Mouse (Mus musculus): Measurements from ENCODE around the gene Mgat4d. TPM values are rescaled to one million over a fixed set of nuclear protein-coding genes. Genes with fewer than 3 reads are reported as not detected.

Gene Mgat4d
- polyA plus RNA-seq, 1 experiment from 2014 or later: not detected

- WGBS: 10% methylated on average over 7 of the region's 7 CpGs
These were observed 15.4 kb upstream of the Mgat4d start for GRCm38 (mm10) chr8:83332864-83333263.

GRCm38 (mm10) chr8:83342076-83342475 is 6.2 kb upstream of the Mgat4d start:
- H3K36me3 ChIP-seq: no peaks in the 10 kb centered on the region
- H3K27ac ChIP-seq: no peak overlapping the region
- H3K9me3 ChIP-seq (replicated peaks): no peaks in the 10 kb centered on the region
- no peak overlapping the region for H3K4me2 ChIP-seq
- H3K9ac ChIP-seq: no peak overlapping the region
- H3K27me3 ChIP-seq: no peaks in the 10 kb centered on the region
- no peak for ATAC-seq (replicated peaks; ENCODE audit: insufficient number of reproducible peaks, insufficient read depth, low FRiP score, low read depth)
- no peaks in the 10 kb centered on the region for H3K4me1 ChIP-seq (replicated peaks)
- WGBS: 70% methylated on average over 3 of the region's 3 CpGs
- no peak overlapping the region for H3K4me3 ChIP-seq

More at GRCm38 (mm10) chr8:83332864-83333263, 15.4 kb upstream of the Mgat4d start:
- Histone ChIP-seq H3K4me1 (replicated peaks) (peaks cover 7% of the 10 kb centered on the region; the same call in 1 of the 2 replicates), H3K36me3 (peaks cover 5% of the 10 kb centered on the region; the same call in 1 of the 2 replicates), H3K9ac (peak overlapping the region; percentile 32), H3K27me3 (peaks cover 10% of the 10 kb centered on the region; the same call in 1 of the 2 replicates), H3K9me3 (replicated peaks) (no peaks in the 10 kb centered on the region), H3K4me3 (peak overlapping the region; percentile 97), H3K27ac (no peak overlapping the region), H3K4me2 (peak overlapping the region; percentile 97)
- ATAC-seq (replicated peaks; ENCODE audit: insufficient number of reproducible peaks, insufficient read depth, low FRiP score, low read depth): no peak

DNA sequence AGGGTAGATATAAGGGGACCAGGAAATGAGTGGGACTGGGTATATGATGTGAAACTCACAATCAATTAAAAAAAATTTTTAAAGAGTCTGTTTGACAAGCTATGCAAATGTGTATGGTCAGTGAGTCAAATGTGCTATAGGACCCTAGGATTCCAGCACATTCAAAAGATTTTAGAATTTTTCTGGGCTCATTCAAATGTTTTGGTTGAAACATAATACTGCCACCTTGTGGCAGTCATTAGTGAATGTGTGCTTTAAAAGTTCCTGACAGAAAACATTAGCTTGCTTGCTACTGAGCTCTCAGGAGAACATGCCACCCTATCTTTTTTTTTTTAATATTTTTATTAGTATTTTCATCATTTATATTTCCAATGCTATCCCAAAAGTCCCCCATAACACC is 5.6 kb upstream of the Mgat4d start:
- Histone ChIP-seq H3K9me3 (replicated peaks) (no peaks in the 10 kb centered on the region), H3K36me3 (no peaks in the 10 kb centered on the region), H3K4me2 (no peak overlapping the region), H3K9ac (no peak overlapping the region), H3K4me1 (replicated peaks) (no peaks in the 10 kb centered on the region), H3K27me3 (no peaks in the 10 kb centered on the region), H3K27ac (no peak overlapping the region), H3K4me3 (no peak overlapping the region)
- no peak for ATAC-seq (replicated peaks; ENCODE audit: insufficient number of reproducible peaks, insufficient read depth, low FRiP score, low read depth)

- H3K9me3 ChIP-seq (replicated peaks): no peaks in the 10 kb centered on the region
- no peak overlapping the region for H3K4me3 ChIP-seq
- no peak overlapping the region for H3K4me2 ChIP-seq
- ATAC-seq (replicated peaks; ENCODE audit: insufficient number of reproducible peaks, insufficient read depth, low FRiP score, low read depth): no peak
- H3K4me1 ChIP-seq (replicated peaks): no peaks in the 10 kb centered on the region
- H3K9ac ChIP-seq: no peak overlapping the region
- no peak overlapping the region for H3K27ac ChIP-seq
- H3K36me3 ChIP-seq: no peaks in the 10 kb centered on the region
- WGBS: 86% methylated on average over 2 of the region's 2 CpGs
- H3K27me3 ChIP-seq: no peaks in the 10 kb centered on the region
These were observed 3.0 kb downstream of the Mgat4d start for GRCm38 (mm10) chr8:83351315-83351714.

- no peak overlapping the region for H3K4me3 ChIP-seq
- no peak overlapping the region for H3K9ac ChIP-seq
- H3K27ac ChIP-seq: no peak overlapping the region
- H3K36me3 ChIP-seq: no peaks in the 10 kb centered on the region
- no peaks in the 10 kb centered on the region for H3K9me3 ChIP-seq (replicated peaks)
- no peak overlapping the region for H3K4me2 ChIP-seq
- 62% methylated on average over 7 of the region's 7 CpGs for WGBS
- ATAC-seq (replicated peaks; ENCODE audit: insufficient number of reproducible peaks, insufficient read depth, low FRiP score, low read depth): no peak; the same call in 1 of the 2 replicates
- H3K27me3 ChIP-seq: no peaks in the 10 kb centered on the region
- H3K4me1 ChIP-seq (replicated peaks): no peaks in the 10 kb centered on the region
These were observed 15.0 kb downstream of the Mgat4d start for GRCm38 (mm10) chr8:83363156-83363769.

DNA sequence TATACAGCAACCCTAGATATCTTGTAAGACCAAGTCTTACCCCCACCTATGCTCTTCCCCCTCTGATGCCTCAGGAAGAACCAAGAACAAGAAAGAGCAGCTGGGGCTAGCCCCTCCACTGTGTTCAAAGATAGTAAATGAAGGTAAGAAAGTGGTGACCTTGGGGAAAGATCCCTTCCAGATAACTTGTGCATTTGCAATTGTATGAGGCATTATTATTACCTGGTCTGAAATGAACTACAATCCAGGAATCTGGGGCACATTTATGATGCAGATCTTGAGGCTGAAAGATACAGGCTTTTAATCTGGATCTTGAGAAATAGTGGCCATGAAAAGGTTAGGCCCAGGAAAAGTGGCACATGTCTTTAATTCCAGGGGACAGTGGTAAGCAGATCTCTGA is 29.0 kb downstream of the Mgat4d start:
- Histone ChIP-seq H3K9ac (no peak overlapping the region), H3K36me3 (no peaks in the 10 kb centered on the region), H3K4me3 (no peak overlapping the region), H3K27me3 (no peaks in the 10 kb centered on the region), H3K4me2 (no peak overlapping the region), H3K9me3 (replicated peaks) (0 out of 2 replicates have a peak, but pooled peaks cover 4% of the 10 kb centered on the region), H3K4me1 (replicated peaks) (no peaks in the 10 kb centered on the region), H3K27ac (no peak overlapping the region)
- no peak for ATAC-seq (replicated peaks; ENCODE audit: insufficient number of reproducible peaks, insufficient read depth, low FRiP score, low read depth)

- WGBS: 66% methylated on average over 4 of the region's 4 CpGs
- no peak overlapping the region for H3K9ac ChIP-seq
These were observed 31.9 kb downstream of the Mgat4d start for GRCm38 (mm10) chr8:83380141-83380540.

GRCm38 (mm10) chr8:83381016-83381415 is 32.7 kb downstream of the Mgat4d start:
- Histone ChIP-seq H3K27me3 (no peaks in the 10 kb centered on the region), H3K4me2 (no peak overlapping the region), H3K4me1 (replicated peaks) (no peaks in the 10 kb centered on the region), H3K4me3 (no peak overlapping the region), H3K36me3 (no peaks in the 10 kb centered on the region), H3K9me3 (replicated peaks) (no peaks in the 10 kb centered on the region), H3K27ac (no peak overlapping the region), H3K9ac (no peak overlapping the region)
- no peak for ATAC-seq (replicated peaks; ENCODE audit: insufficient number of reproducible peaks, insufficient read depth, low FRiP score, low read depth)
- 85% methylated on average over 2 of the region's 2 CpGs for WGBS

More at GRCm38 (mm10) chr8:83380141-83380540, 31.9 kb downstream of the Mgat4d start:
- no peaks in the 10 kb centered on the region for H3K9me3 ChIP-seq (replicated peaks)
- no peak overlapping the region for H3K27ac ChIP-seq
- H3K36me3 ChIP-seq: no peaks in the 10 kb centered on the region
- no peaks in the 10 kb centered on the region for H3K4me1 ChIP-seq (replicated peaks)
- no peak for ATAC-seq (replicated peaks; ENCODE audit: insufficient number of reproducible peaks, insufficient read depth, low FRiP score, low read depth)
- no peak overlapping the region for H3K4me2 ChIP-seq
- H3K27me3 ChIP-seq: no peaks in the 10 kb centered on the region
- H3K4me3 ChIP-seq: no peak overlapping the region

DNA sequence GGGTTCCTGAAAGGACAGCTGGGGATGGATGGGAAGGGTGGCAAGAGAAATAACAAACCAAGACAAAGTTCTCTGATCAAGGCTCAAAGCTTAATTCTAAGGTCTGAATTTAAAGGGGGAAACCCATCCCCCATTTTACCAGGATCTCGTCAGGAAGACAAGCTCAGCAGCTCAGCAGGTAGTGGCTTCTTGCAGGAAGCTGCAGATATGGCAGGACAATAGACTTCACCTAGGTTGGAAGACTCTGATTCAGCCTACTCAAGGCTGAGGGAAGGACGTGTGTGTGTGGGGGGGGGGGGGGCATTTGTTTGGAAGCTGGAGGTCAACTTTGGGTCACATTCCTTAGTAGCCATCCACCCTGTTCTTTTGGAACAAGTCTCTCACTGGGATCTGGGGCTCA is 34.6 kb downstream of the Mgat4d start:
- Histone ChIP-seq H3K4me3 (no peak overlapping the region), H3K4me2 (no peak overlapping the region), H3K36me3 (no peaks in the 10 kb centered on the region), H3K27ac (no peak overlapping the region), H3K9ac (no peak overlapping the region), H3K27me3 (peaks cover 4% of the 10 kb centered on the region), H3K9me3 (replicated peaks) (no peaks in the 10 kb centered on the region), H3K4me1 (replicated peaks) (no peaks in the 10 kb centered on the region)
- no peak for ATAC-seq (replicated peaks; ENCODE audit: insufficient number of reproducible peaks, insufficient read depth, low FRiP score, low read depth)
- WGBS: 30% methylated on average over 2 of the region's 2 CpGs

DNA sequence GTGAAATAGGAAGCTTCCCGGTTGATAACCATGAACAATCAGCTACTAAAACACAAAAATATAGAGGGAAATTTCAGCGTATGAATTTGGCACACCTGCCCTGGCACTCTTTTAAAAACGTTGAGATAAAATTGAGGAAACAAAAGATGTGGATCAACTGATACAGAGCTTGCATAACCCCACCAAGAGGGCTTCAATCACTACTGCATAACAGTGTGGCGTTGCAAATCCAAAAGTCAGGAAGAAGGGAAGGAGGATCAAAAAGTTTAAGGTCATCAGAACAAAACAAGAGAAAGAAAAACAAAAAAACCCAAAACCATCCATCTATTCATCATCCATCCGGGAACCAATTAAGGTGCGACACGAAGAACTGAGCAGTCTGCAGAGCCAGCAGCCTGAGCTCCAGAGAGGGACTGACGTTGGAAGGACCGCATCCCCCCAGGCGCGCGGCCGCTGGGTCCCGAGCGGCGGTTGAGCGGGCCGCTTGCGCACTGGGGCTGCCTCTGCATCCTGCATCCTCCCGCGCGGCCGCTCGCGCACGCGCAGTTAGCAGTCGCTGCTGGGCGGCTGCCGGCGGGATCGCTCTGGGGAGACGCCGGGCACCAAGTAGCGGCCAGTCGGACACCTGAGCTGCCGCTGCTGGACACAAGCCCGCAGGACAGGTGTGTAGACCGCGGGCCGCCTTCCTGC is 41.2 kb downstream of the Mgat4d start, which contains the start of gene Clgn:
Clgn (plus strand) TSS at position 552 of the 690 bp plus-strand sequence.
- Histone ChIP-seq H3K9me3 (replicated peaks) (no peaks in the 10 kb centered on the region), H3K4me1 (replicated peaks) (peaks cover 7% of the 10 kb centered on the region), H3K27me3 (peaks cover 42% of the 10 kb centered on the region), H3K4me2 (peak within 1 kb of the TSS; percentile 70), H3K27ac (no peak within 1 kb of the TSS), H3K4me3 (peak within 1 kb of the TSS; percentile 42), H3K36me3 (no peaks in the 10 kb centered on the region), H3K9ac (peak within 1 kb of the TSS; percentile 28; the same call in 1 of the 2 replicates)
- WGBS: 4% methylated on average over 41 of the region's 41 CpGs
- no peak for ATAC-seq (replicated peaks; ENCODE audit: insufficient number of reproducible peaks, insufficient read depth, low FRiP score, low read depth)

GRCm38 (mm10) chr8:83390006-83390701 is 41.9 kb downstream of the Mgat4d start:
- Histone ChIP-seq H3K9ac (peak overlapping the region; percentile 28; the same call in 1 of the 2 replicates), H3K4me2 (peak overlapping the region; percentile 70), H3K4me1 (replicated peaks) (peaks cover 7% of the 10 kb centered on the region), H3K4me3 (peak overlapping the region; percentile 42), H3K36me3 (no peaks in the 10 kb centered on the region), H3K27me3 (peaks cover 42% of the 10 kb centered on the region), H3K9me3 (replicated peaks) (no peaks in the 10 kb centered on the region), H3K27ac (no peak overlapping the region)
- no peak for ATAC-seq (replicated peaks; ENCODE audit: insufficient number of reproducible peaks, insufficient read depth, low FRiP score, low read depth)
- WGBS: 10% methylated on average over 14 of the region's 14 CpGs
